Mouse (Mus musculus) liver, embryonic 14.5 days (tissue): ENCODE data around the gene Use1.
"Not testable (repeated sequence)": the region's sequence is repeated elsewhere in the genome, so short reads cannot be mapped to it uniquely, and the experiment has no call there.

Experiments
- CTCF ChIP-seq: IDR thresholded peaks from 2 replicates; pipeline ENCODE4 v1.5.1; 2016; ENCODE audit warnings: antibody characterized with exemption, low read depth, control low read depth
- EP300 ChIP-seq: IDR thresholded peaks from 2 replicates; pipeline ENCODE4 v1.6.1; 2016; ENCODE audit warnings: antibody characterized with exemption, low read depth

- not testable (repeated sequence) for TF ChIP-seq EP300, CTCF
These were observed 48.0 kb upstream of the Use1 start for GRCm38 (mm10) chr8:71318610-71319009.
